Mouse (Mus musculus) liver, embryonic 18 days (tissue): ENCODE data around the gene Klrg2. TPM values are rescaled to one million over a fixed set of nuclear protein-coding genes. Genes with fewer than 3 reads are reported as not detected.

Experiments
- polyA plus RNA-seq: library from polyadenylated mRNA; depleted of rRNA; stranded (reverse); fragments of >200 nt; gene quantifications from 2 replicates; pipeline ENCODE4 v1.2.3, GENCODE M21; 2012; rRNA removed

Gene Klrg2
- 0.06 TPM in 2 replicates for polyA plus RNA-seq

DNA sequence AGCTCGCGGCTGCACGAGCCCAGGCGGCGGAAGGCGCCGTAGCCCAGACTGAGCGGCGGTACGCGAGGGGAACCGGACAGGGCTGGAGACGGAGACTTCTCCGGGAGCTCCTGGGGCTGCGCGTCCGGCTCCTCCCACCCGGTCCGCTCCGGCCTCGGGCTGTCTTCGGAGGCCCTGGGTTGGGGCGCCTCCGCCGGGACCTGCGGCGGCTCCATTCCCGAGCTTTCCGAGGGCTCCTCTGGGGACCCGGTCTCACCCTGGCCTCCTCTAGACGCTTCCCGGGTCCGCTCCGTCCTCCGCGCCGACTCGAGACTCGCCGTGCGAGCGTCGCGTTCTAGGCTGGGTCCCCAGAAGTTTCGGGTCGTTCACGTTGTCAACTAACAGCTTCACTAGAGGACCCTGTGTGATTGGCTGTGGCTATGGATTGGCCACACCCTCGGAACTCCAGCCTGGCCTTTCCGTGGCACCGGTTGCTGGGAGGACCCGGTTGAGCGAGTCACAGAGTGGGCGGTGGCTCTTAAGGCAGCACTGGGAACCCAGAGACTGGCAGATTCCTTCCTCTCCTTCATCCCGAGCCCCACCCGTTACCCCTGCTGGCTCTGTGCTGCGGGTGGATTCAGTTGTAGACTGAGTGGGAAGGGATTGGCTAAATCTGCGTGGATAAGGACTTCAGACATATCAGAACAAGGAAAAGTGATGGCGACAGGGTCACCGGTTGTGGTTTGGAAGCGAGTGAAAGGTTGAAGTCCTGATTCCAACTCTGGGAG is at the start of gene Klrg2:
Gene Klrg2 (minus strand): TSS at position 391 of the 767 bp plus-strand sequence.

DNA sequence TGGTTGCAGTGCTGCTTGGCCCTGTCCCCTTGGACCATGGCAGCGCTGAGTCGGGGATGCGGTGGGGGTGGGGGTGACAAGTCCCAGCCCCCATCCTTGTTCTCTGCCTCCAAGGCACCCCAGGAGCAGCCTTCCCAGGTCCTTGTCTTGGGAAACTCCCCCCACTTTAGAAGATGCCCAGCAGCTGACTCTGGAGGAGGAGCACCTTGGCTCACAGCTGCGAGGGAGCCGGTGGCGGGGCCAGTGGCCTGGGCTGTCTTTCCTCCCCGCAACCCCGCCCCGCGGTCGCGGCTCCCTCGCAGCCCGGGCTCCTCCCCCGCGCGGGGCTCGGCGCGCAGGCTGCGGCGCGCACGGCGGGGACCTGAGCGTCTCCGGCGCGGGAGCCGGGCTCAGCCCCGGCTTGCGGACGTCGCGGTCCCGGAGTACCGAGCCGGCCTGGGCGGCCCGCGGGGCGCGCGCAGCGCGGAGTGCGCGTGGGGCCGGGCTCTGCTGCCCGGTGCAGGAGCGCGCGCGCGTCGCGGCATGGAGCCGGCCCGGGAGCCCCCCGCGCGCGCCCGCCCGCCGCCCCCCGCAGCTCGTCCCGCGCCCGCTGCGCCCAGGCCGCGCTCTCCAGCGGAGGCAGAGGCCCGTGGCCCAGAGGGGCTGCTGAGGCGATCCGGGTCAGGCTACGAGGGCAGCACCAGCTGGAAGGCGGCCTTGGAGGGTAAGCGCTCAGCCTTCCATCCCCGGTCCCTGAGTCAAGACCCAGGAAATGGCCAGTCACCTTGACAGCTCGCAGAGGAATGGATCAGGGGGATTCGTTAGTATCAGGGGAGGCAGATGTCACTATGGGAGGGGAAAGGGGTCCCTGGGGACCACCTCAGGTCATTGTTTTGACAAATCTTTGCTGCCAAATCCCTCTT is 25.9 kb upstream of the Klrg2 start, which contains the start of gene Clec2l:
Gene Clec2l (plus strand): TSS at position 356 of the 902 bp plus-strand sequence.

Other genes with a start within 250 kb of the Klrg2 start
- gene Ubn2, start 203.3 kb downstream of the Klrg2 start, polyA plus RNA-seq = 3.8 and 4.5 TPM in 2 replicates
- gene Fmc1, start 103.7 kb downstream of the Klrg2 start, polyA plus RNA-seq = 74.0 and 77.8 TPM in 2 replicates
- gene Luc7l2, start 85.9 kb downstream of the Klrg2 start, polyA plus RNA-seq = 46.8 and 52.8 TPM in 2 replicates
- gene Clec2l, start 25.8 kb upstream of the Klrg2 start, polyA plus RNA-seq = 0.09 and 0.17 TPM in 2 replicates
- gene Tbxas1, start 238.2 kb upstream of the Klrg2 start, polyA plus RNA-seq = 6.8 TPM in 2 replicates
- gene Hipk2, start 238.9 kb upstream of the Klrg2 start, polyA plus RNA-seq = 6.0 and 8.0 TPM in 2 replicates